Mouse (Mus musculus) common myeloid progenitor, adult 5-6 weeks (primary cell): ENCODE data around the gene Zfp651. TPM values are rescaled to one million over a fixed set of nuclear protein-coding genes. Genes with fewer than 3 reads are reported as not detected.
A peak's percentile ranks its signal among the peaks of the same experiment; 100 is the strongest.

Experiments
- ATAC-seq: replicated peaks from 2 replicates; pipeline ENCODE4 v1.8.0; 2016; ENCODE audit warnings: low read depth, mild to moderate bottlenecking, moderate TSS enrichment, inconsistent platforms; ENCODE audit not compliant: poor library complexity, severe bottlenecking
- total RNA-seq: library from RNA; stranded (forward); fragments of 200-1000, 187-1606 nt; gene quantifications from 2 replicates; pipeline ENCODE4 v1.2.3, GENCODE M21; 2017

Zfp651 gene
- total RNA-seq, result 0.15 and 1.5 TPM in 2 replicates

GRCm38 (mm10) chr9:121759091-121760081, at the start of gene Zfp651:
Gene Zfp651, plus strand, starts transcription at chr9:121759330.
- no peak for ATAC-seq

DNA sequence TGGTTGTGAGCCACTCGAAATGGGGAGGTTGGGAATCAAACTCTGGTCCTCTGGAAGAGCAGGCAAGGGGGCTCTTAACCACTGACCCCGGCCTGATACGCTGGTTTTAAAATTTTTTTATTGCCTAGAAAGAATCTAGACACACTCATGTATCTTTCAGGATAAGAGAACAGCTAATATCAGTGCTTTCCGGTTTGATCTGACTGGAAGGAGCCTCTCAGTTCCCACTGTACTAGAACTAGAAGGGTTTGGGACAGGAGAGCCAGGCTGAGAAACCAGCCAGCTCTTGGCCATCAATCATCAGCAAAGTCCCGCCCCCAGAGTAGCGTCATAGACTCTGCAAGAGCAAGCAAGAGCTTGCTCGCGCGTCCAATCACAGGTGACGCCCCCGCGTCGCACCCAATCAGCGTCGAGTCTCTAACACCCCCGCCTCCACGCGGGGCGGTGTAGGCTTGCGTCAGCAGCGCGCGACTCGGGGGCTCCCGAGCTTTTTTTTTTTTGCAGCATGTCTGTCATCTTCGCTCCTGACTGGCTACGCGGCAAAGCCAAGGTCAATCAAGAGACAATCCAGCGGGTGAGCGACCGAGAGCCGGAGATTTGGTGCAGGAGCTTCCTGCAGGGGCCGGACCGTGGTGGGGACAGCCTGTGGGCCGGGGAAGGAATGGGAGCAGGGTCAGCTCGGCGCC, 49.1 kb upstream of the Zfp651 start, which contains the start of gene Ss18l2:
Ss18l2 (plus strand) TSS at position 432 of the 686 bp plus-strand sequence.
- ATAC-seq, result peak; percentile 83

DNA sequence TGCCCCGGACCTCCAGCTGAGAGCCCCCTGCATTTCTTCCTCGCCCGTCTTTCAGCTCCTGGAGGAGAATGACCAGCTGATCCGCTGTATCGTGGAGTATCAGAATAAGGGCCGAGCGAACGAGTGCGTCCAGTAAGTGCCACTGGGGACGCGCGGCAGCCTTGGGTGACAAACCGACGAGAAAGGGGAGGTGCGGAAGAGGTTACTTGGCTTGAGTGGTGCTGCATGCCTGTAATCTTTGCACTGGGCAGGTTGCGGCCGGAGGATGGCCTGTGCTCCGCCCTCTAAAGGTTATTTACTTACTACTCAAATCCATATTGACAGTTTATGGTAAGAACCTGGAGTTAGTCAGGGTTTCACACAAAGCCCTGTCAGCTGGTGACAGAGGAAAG, 48.5 kb upstream of the Zfp651 start:
- peak; percentile 30 for ATAC-seq

- no peak for ATAC-seq
These were observed 42.1 kb upstream of the Zfp651 start for GRCm38 (mm10) chr9:121717048-121717447.

- ATAC-seq, result 0 out of 2 replicates have a peak, but pooled peaks have one; percentile 9
These were observed 40.9 kb upstream of the Zfp651 start for GRCm38 (mm10) chr9:121718070-121718705.

GRCm38 (mm10) chr9:121718792-121719318, 40.3 kb upstream of the Zfp651 start, which contains the start of gene Nktr:
Gene Nktr, plus strand, starts transcription at chr9:121719169.
- peak; percentile 93 for ATAC-seq

DNA sequence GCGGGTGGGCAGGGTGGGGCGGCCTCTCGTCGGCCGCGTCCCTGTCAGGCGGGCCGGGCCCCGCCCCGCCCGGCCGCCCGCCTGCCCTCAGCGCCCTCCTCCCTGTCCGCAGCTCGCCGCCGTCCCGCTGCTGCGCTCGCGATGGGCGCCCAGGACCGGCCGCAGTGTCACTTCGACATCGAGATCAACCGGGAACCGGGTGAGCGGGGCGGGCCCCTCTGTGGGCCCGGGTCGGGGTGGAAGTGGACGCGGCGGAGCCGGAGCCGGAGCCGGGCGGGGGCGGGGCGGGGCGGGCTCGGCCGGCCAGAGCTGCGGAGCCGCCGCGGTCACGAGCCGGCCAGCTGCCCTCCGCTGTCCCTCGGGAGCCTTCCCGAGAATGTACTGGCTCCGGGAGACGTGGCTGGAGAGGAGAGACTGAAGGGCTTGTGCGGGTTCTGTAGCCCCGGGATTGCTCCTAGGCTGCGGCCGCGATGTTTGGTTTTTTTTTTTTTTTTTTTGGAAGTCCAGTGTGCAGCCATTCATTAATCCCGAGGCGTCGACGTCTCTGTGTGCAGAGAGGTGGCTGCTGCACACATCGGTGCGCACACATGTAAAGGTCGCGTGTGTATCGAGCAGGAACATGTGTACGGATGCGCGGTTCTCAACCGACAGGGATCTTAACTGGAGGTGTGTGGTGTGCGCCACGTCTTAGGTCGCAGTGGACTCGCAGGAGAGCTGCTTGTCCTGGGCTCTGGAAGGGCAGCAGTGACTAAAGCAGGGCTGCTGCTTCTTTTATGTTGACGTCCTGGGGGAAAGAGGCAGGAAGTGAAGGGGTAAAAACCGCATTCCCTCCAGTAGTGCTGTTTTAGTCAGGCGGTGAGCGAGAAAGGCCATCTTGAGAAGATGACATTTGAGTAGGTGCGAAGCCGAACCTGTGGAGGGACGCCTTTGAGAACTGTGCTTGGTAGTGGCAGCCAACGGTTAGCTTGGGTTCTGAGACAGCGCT, 39.5 kb upstream of the Zfp651 start:
- ATAC-seq, result peak; percentile 33

DNA sequence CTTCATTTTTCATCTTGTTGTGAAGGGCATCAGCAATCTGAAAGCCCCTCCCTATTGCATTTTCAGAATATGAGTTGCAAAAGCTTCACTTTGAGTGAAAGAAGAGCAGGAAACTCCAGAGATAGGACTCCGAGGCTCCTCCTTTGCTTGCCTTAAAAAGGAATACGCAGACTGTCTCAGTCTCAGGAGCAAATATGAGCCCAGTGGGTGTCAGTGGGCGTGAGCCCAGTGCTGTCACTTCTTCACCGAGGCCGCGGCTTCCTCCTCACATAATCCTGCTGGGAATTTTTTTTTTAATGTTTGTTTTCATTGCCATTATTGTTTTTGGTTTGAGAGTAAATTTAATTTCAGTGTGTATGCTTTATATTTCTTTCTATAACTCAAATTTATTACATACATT, 18.6 kb upstream of the Zfp651 start:
- ATAC-seq, result no peak

DNA sequence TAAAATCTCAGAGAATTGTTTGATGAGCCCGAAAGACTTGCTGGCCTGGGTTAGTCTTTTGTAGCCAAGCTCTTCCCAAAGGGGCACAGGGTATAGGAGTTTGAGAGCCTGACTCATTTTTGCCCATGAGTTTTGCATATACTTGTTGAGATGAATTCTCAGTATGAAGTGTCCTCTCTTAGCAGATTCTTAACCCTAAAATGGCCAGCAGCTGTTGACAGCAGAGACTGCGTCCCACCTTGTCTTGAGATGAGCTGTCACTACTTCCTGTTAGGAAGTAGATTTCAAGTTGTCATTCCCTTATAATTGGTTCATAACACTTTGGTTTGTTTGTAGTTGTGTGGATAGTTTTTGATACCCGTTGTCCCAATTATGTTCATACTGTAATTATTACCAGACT, 18.0 kb upstream of the Zfp651 start:
- no peak for ATAC-seq

DNA sequence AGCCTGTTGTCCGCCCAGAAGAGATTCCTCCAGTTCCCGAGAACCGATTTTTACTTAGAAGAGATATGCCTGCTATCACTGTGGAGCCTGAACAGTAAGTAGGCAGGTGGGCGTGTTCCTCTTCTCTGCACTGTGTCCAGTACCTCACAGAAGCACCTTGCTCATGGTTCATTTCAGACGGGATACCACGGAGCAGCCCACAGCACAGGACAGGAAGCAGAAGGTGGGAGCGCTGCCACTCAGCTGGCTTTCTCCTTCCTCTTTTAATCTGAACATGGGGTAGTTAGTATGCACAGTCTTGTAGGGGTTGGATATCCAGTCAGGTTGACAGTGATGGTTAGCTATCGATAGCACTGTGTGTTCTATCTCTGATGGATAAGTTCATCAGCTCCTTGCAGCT, 15.1 kb upstream of the Zfp651 start:
- ATAC-seq, result 0 out of 2 replicates have a peak, but pooled peaks have one; percentile 36

DNA sequence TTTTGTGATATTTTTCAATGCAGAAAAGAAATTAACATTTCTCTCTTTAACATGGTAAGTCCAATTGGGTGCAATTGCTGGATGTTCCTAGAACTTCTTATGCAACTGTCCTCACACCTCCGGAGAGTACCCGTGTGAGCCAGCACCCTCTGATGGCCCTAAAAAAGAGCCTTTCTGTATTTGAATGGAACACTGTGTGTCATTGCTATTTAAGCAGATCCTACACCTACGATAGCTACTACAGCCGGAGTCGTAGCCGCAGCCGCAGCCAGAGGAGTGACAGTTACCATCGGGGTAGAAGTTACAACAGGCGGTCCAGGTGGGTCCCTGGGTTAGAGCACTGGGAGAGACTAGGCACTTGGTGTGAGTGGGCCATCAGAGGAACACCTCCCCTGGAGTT, 6.4 kb upstream of the Zfp651 start:
- ATAC-seq, result no peak

- no peak for ATAC-seq
These were observed 4.5 kb upstream of the Zfp651 start for GRCm38 (mm10) chr9:121754624-121755023.

DNA sequence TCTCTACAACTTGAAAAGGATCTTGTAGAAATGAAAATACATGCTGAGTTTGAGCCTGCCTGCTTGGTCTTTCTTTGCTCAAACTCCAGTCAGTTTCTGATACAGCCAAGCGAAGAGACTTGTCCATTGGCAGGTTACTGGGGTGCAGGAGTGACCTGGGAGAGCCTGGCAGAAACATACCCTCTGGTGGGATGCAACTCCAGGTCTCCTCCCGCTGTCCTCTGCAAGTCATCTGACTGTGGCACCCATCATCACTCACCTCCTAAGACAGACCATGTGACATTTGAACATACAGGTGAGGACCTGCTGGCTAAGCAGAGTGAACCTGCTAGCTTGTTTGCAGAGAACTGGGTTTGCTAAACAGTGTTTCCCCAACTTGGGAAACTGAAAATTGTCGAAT, 2.3 kb upstream of the Zfp651 start:
- no peak for ATAC-seq

DNA sequence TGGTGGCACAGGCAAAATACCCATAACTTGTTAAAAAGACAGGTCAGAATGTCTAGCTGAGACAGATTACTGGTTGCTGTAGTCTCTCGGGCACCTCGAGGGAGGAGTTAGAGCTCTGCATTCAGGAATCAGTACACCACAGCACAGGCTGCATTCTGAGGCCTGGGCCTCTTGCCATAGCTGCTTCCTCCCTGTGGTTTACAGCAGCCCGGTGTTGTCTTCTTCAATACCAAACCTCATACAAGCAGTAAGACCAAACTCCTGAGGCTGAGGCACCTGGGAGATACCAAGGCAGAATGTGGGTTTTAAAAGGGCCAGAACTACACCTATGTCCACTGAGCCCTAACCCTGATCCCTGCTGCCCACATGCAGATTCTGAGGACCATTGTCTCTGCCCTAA, 1.7 kb upstream of the Zfp651 start:
- peak; percentile 75 for ATAC-seq

GRCm38 (mm10) chr9:121757835-121758814, 1.0 kb upstream of the Zfp651 start:
- ATAC-seq, result 0 out of 2 replicates have a peak, but pooled peaks have one; percentile 5

GRCm38 (mm10) chr9:121760271-121761090, 1.4 kb downstream of the Zfp651 start:
- ATAC-seq, result peak; percentile 15; the same call in 1 of the 2 replicates

DNA sequence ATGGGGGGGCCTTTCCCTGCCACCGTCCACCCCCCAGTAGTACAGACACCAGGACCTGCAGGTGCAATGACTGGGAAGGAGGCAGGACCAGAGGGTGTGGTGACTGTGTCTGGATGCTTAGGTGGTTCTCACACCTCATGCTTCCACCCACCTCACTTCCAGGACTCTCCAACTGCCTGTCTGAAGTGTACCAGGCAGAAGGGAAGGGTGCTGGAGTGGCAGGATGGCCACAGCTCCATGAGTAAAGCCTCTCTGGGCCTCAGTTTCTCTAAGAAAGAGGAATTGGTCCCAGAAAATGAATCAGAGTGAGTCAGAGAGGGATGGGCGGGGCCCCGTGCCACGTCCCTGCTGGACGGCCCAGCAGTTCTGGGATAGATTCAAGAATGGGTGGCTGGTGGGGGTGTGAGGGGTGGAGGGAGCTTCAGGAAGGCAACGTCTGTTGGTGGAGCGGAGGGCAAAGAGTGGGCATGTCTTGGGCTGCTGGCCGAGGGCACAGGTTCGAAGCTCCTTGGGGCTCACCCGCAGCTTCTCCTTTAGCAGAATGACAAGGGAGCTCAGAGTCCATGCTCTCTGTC, 2.0 kb downstream of the Zfp651 start:
- no peak for ATAC-seq
